Comparison of ENCODE assay signal across 9 mouse cellular contexts in the genomic region with DNA sequence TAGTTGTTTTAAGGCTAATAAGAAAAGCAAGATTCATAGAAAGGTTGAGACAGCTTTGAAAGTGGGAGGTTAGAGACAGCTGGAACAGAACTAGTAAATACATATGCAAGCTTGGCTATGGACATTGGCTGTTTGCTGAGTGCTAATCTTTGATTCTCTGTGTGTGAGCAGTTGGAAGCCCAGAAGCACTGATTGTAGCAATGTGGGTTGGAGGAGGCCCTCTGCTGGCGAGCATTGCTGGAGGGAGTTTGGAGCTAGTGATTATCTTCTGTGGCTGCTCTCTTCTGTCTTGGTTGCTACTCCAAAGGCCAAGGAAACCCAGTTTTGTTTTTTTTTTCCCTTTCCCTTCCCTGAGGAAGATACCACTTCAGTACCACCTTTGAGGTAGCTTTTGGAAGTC. TPM values are rescaled to one million over a fixed set of nuclear protein-coding genes. Genes with fewer than 3 reads are reported as not detected.
DNase-seq lines count a peak whose midpoint lies in the region; ATAC-seq and TF ChIP-seq lines count a peak whose summit lies in the region.
"Had no signal": no experiment of that assay in that cellular context is flagged by ENCODE, and none has a peak within 500 bp of the region (broad histone marks: within the 10 kb centered on the region; RNA-seq: fewer than 3 reads in every experiment).

No protein-coding gene starts in this region.

- H3K9ac ChIP-seq in heart, adult 2 months (ENCODE audit: low read depth, low read length): no peak overlapping the region
- no peak overlapping the region for H3K9ac ChIP-seq in neural tube, embryonic 15.5 days (replicated peaks)

- H3K27me3 ChIP-seq in heart, adult 2 months (ENCODE audit: control insufficient read depth, insufficient read depth, low read length): no peaks in the 10 kb centered on the region
- H3K27me3 ChIP-seq in neural tube, embryonic 15.5 days (replicated peaks): no peaks in the 10 kb centered on the region

- H3K4me3 ChIP-seq in heart, adult 2 months: no peak overlapping the region
- H3K4me3 ChIP-seq in bone marrow, adult 2 months (replicated peaks; ENCODE audit: control insufficient read depth, low read depth, low read length): no peak overlapping the region
- H3K4me3 ChIP-seq in neural tube, embryonic 15.5 days (replicated peaks): no peak overlapping the region

- H3K9me3 ChIP-seq in neural tube, embryonic 15.5 days (replicated peaks): no peaks in the 10 kb centered on the region

- TF ChIP-seq POLR2A in heart, adult 2 months (IDR thresholded peaks at IDR 0.05; ENCODE audit: insufficient read depth, low read depth, low read length): no peak
- no peak for TF ChIP-seq POLR2A in bone marrow, adult 2 months (IDR thresholded peaks at IDR 0.05; ENCODE audit: borderline replicate concordance, control insufficient read depth, low read depth, low read length)

- peaks cover 26% of the 10 kb centered on the region for H3K4me1 ChIP-seq in heart, adult 2 months (ENCODE audit: control insufficient read depth, insufficient read depth, low read length)
- H3K4me1 ChIP-seq in bone marrow, adult 2 months (ENCODE audit: control insufficient read depth, insufficient read depth, low read length): peaks cover 1% of the 10 kb centered on the region; the same call in 1 of the 2 replicates
- H3K4me1 ChIP-seq in neural tube, embryonic 15.5 days: peaks cover 18% of the 10 kb centered on the region

- no peak overlapping the region for H3K27ac ChIP-seq in heart, adult 2 months
- no peak overlapping the region for H3K27ac ChIP-seq in bone marrow, adult 2 months (ENCODE audit: control insufficient read depth, insufficient read depth, low read depth, low read length, poor library complexity)
- H3K27ac ChIP-seq in neural tube, embryonic 15.5 days (replicated peaks): 0 out of 2 replicates have a peak overlapping the region, but pooled peaks have one; percentile 18

- no peak overlapping the region for H3K4me2 ChIP-seq in neural tube, embryonic 15.5 days

- H3K79me2 ChIP-seq in heart, adult 2 months (replicated peaks; ENCODE audit: control insufficient read depth, insufficient read depth, low read length): peaks cover 6% of the 10 kb centered on the region

- DNase-seq in heart, adult 2 months: peak in 1 of 2 experiments; percentile 23
- DNase-seq in heart, postnatal 25 days (ENCODE audit: low spot score): no peak
- peak; percentile 34 for DNase-seq in CD4-positive helper T cell, adult 2 months (ENCODE audit: low read depth, low spot score)
- DNase-seq in gastrocnemius, postnatal 10 days: peak; percentile 40
- peak; percentile 10 to 15 for DNase-seq in left cerebral cortex, adult 8-10 months (ENCODE audit: low spot score in 2 of 2)
- no peak for DNase-seq in c-Kit-positive CD71-positive TER-119-positive erythroid progenitor cells, embryonic 14.5 days (ENCODE audit: low spot score)

- intact Hi-C loops in heart, adult 2 months (cut with DNase I): loop anchor here (2.0 kb wide), 1 partner anchor 37 kb away; no protein-coding TSS in a partner anchor
- intact Hi-C loops in heart, postnatal 25 days (cut with DNase I): loop anchor here (5.0 kb wide), 1 partner anchor 35 kb away; no protein-coding TSS in a partner anchor

- WGBS in heart, adult 2 months: 13% methylated on average over 1 of the region's 1 CpGs
- 21% methylated on average over 1 of the region's 1 CpGs for WGBS in bone marrow, adult 2 months
- 36% methylated on average over 1 of the region's 1 CpGs for WGBS in neural tube, embryonic 15.5 days

- no peak for TF ChIP-seq EP300 in heart, adult 2 months (IDR thresholded peaks at IDR 0.05; ENCODE audit: insufficient read depth, low read depth, low read length)

- peak; percentile 68 for TF ChIP-seq CTCF in heart, adult 2 months (IDR thresholded peaks at IDR 0.05)
- peak; percentile 35; the same call in 1 of the 2 replicates for TF ChIP-seq CTCF in bone marrow, adult 2 months (IDR thresholded peaks at IDR 0.05; ENCODE audit: control insufficient read depth, insufficient read depth, low read length)

- no peak for ATAC-seq in neural tube, embryonic 15.5 days (ENCODE audit: low FRiP score)

- H3K36me3 ChIP-seq in heart, adult 2 months (ENCODE audit: control insufficient read depth, insufficient read depth, low read length): peaks cover 62% of the 10 kb centered on the region
- H3K36me3 ChIP-seq in neural tube, embryonic 15.5 days: no peaks in the 10 kb centered on the region

RNA-seq across cellular contexts. Expression of gene a, which starts 26.6 kb away (rescaled TPM):
- total RNA-seq in heart, adult 2 months (2021): not detected
- not detected in 2 replicates for polyA plus RNA-seq in heart, adult 2 months (2012; rRNA removed)
- total RNA-seq in heart, postnatal 25 days (2021): not detected
- polyA plus RNA-seq in bone marrow, adult 2 months (2011; ENCODE audit: insufficient read depth, insufficient read length, low replicate concordance, missing spikeins): not detected in 2 replicates
- total RNA-seq in gastrocnemius, postnatal 10 days (2021): not detected
- total RNA-seq in left cerebral cortex, adult 8-10 months (2022): not detected
- 0.33 and 0.93 TPM in 2 replicates for polyA plus RNA-seq in neural tube, embryonic 15.5 days (2015; fragmentation: Nextera tagmentation; extraction: Ambion mirVana)

RNA-seq across cellular contexts. Expression of gene Raly, which starts 26.9 kb away (rescaled TPM):
- 10 to 100 TPM; 83.4 to 92.7 TPM for total RNA-seq in heart, adult 2 months (2021)
- 89.8 and 112 TPM in 2 replicates for polyA plus RNA-seq in heart, adult 2 months (2012; rRNA removed)
- total RNA-seq in heart, postnatal 25 days (2021): 100 to 1,000 TPM in 1 of 2 experiments, 10 to 100 TPM in 1; 95.9 to 103 TPM
- polyA plus RNA-seq in bone marrow, adult 2 months (2011; ENCODE audit: insufficient read depth, insufficient read length, low replicate concordance, missing spikeins): 97.9 and 104 TPM in 2 replicates
- total RNA-seq in gastrocnemius, postnatal 10 days (2021): 100 to 1,000 TPM; 129 to 134 TPM
- total RNA-seq in left cerebral cortex, adult 8-10 months (2022): 100 to 1,000 TPM in 3 of 4 experiments, 10 to 100 TPM in 1; 98.0 to 109 (median 104) TPM
- polyA plus RNA-seq in neural tube, embryonic 15.5 days (2015; fragmentation: Nextera tagmentation; extraction: Ambion mirVana): 26.2 and 28.2 TPM in 2 replicates

RNA-seq across cellular contexts. Expression of gene Gm14214, which starts 48.0 kb away (rescaled TPM):
- total RNA-seq in heart, adult 2 months (2021): not detected
- polyA plus RNA-seq in heart, adult 2 months (2012; rRNA removed): not detected in 2 replicates
- not detected for total RNA-seq in heart, postnatal 25 days (2021)
- not detected in 2 replicates for polyA plus RNA-seq in bone marrow, adult 2 months (2011; ENCODE audit: insufficient read depth, insufficient read length, low replicate concordance, missing spikeins)
- total RNA-seq in gastrocnemius, postnatal 10 days (2021): not detected
- total RNA-seq in left cerebral cortex, adult 8-10 months (2022): not detected
- not detected in 2 replicates for polyA plus RNA-seq in neural tube, embryonic 15.5 days (2015; fragmentation: Nextera tagmentation; extraction: Ambion mirVana)
- polyA plus RNA-seq: limb, embryonic 11.5 days had no signal

Comparison
In these comparisons a context has a peak if more than half of its experiments do, and no peak if none do; other contexts are left out.
1. DNase-seq: peak in CD4-positive helper T cell, adult 2 months (single experiment), gastrocnemius, postnatal 10 days (single experiment) and left cerebral cortex, adult 8-10 months (2 of 2); none in heart, postnatal 25 days (single experiment) and c-Kit-positive CD71-positive TER-119-positive erythroid progenitor cells, embryonic 14.5 days (single experiment).